Mouse (Mus musculus): ENCODE measurements around the gene Upb1.

- no peak for TF ChIP-seq CTCF (conservative IDR thresholded peaks at IDR 0.05; ENCODE audit: insufficient read depth, insufficient read length, low read depth, low read length)
- no peak for TF ChIP-seq POLR2A (IDR thresholded peaks at IDR 0.05; ENCODE audit: low read depth, low read length)
These were observed 3.9 kb upstream of the Upb1 start for GRCm38 (mm10) chr10:75396966-75397365.

Measured in kidney, adult 2 months (tissue).